Mouse (Mus musculus) erythroblast, embryonic 14.5 days (primary cell): ENCODE results near the gene Def6.

ENCODE experiments used
- GATA1 ChIP-seq: IDR thresholded peaks from 2 replicates; pipeline ENCODE4 v1.6.1; 2012; ENCODE audit warnings: low read length, inconsistent platforms, mixed read lengths
- TAL1 ChIP-seq: IDR thresholded peaks from 3 replicates; pipeline ENCODE4 v1.6.1; 2012; ENCODE audit warnings: low read length, inconsistent platforms, mixed read lengths

GRCm38 (mm10) chr17:28209457-28210110, 2.0 kb downstream of the Def6 start:
- TF ChIP-seq GATA1 (no peak), TAL1 (no peak)
